In the genomic region with DNA sequence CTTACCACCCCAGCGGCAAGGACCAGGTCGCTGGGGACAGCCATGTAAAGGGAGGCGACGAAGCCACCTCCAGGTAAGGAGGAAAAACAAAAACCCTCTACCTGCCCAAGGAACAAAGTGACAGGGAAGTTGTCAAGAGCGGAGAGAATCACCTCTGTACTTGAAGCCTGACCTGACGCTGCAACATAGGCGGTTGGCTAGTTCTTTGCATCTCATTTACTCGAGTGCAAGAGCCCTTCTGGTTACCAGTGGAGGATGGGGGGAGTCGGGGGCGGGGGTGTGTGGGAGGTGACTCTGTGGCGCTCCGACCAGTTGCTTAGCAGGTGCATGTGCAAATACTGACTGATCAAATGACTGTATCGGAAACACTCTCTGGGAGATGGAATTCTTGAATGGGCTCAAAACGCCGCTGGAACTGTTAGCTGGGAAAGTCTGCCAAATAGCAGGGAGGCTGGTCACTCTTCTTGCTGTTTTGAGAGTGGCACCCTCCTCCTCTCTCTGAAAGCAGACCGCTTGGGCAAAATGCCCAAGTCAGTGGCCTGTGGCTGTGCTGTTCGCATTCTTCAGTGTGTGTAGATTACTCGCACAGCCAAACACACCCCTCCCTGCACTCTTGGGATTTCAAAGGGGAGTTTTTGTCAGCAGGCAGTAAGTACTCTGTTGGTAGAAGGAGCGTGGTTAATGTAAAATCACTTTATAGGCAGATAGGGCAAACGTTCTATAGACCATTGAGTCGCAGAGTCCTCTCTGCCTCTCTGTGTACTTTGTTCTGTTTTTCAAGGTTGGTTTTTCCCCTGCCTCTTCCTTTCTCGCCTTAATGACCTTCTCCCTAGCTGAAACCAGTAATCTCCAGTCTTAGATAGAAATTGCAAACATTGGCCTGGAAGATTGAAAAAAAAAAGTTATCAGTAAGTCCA, we compare ENCODE assay signal across 8 mouse cellular contexts. TPM values are rescaled to one million over a fixed set of nuclear protein-coding genes. Genes with fewer than 3 reads are reported as not detected.
DNase-seq lines count a peak whose midpoint lies in the region; ATAC-seq and TF ChIP-seq lines count a peak whose summit lies in the region.

No protein-coding gene starts in this region.

- H3K27me3 ChIP-seq in CH12.LX (replicated peaks) = no peaks in the 10 kb centered on the region
- H3K27me3 ChIP-seq in forebrain, embryonic 12.5 days = 0 out of 2 replicates have a peak, but pooled peaks cover 3% of the 10 kb centered on the region
- no peaks in the 10 kb centered on the region for H3K27me3 ChIP-seq in heart, postnatal 0 days (ENCODE audit: control insufficient read depth, insufficient read depth, low read length)
- no peaks in the 10 kb centered on the region for H3K27me3 ChIP-seq in liver, embryonic 16.5 days (ENCODE audit: control insufficient read depth, insufficient read depth, low read depth, low read length)
- H3K27me3 ChIP-seq in neural tube, embryonic 15.5 days (replicated peaks) = no peaks in the 10 kb centered on the region

- no peaks in the 10 kb centered on the region for H3K79me2 ChIP-seq in CH12.LX (replicated peaks; ENCODE audit: control insufficient read depth, extremely low read depth, insufficient read depth, poor library complexity, severe bottlenecking)

- no peak for TF ChIP-seq RAD21 in CH12.LX (IDR thresholded peaks at IDR 0.05; ENCODE audit: low read depth, low read length)

- TF ChIP-seq EP300 in CH12.LX (IDR thresholded peaks at IDR 0.05; ENCODE audit: low read length) = no peak
- no peak for TF ChIP-seq EP300 in heart, postnatal 0 days (IDR thresholded peaks at IDR 0.05; ENCODE audit: low read depth)

- in situ Hi-C loops in CH12.LX (cut with MboI; ENCODE audit: low pct_ligation_motif_present, low pct_unique_long_range_greater_than_20kb, low sequenced_read_pairs) = no loop called here

- dilution Hi-C loops in CH12.LX (cut with MboI; ENCODE audit: extremely low pct_ligation_motif_present, extremely low pct_unique_long_range_greater_than_20kb, low sequenced_read_pairs) = no loop called here

- no peak for TF ChIP-seq CTCF in CH12.LX (conservative IDR thresholded peaks at IDR 0.05 in 1 of 2, IDR thresholded peaks at IDR 0.05 in 1 of 2; ENCODE audit: low read depth in 2 of 2, low read length in 2 of 2)
- TF ChIP-seq CTCF in brain, embryonic 14.5 days (IDR thresholded peaks at IDR 0.05; ENCODE audit: borderline replicate concordance, extremely low read depth, insufficient read depth, insufficient read length) = no peak
- no peak for TF ChIP-seq CTCF in heart, postnatal 0 days (IDR thresholded peaks at IDR 0.05; ENCODE audit: low read depth)

- peak; percentile 82 for ATAC-seq in forebrain, embryonic 12.5 days (ENCODE audit: low FRiP score)
- ATAC-seq in heart, postnatal 0 days (ENCODE audit: insufficient read depth, low read depth) = peak; percentile 88
- peak; percentile 51 for ATAC-seq in liver, embryonic 16.5 days (ENCODE audit: low read depth)
- ATAC-seq in neural tube, embryonic 15.5 days (ENCODE audit: low FRiP score) = peak; percentile 86

- no peaks in the 10 kb centered on the region for H3K9me3 ChIP-seq in CH12.LX (replicated peaks; ENCODE audit: low read length)
- no peaks in the 10 kb centered on the region for H3K9me3 ChIP-seq in forebrain, embryonic 12.5 days
- H3K9me3 ChIP-seq in heart, postnatal 0 days (replicated peaks; ENCODE audit: control insufficient read depth, low read length) = no peaks in the 10 kb centered on the region
- no peaks in the 10 kb centered on the region for H3K9me3 ChIP-seq in liver, embryonic 16.5 days (replicated peaks; ENCODE audit: control insufficient read depth, low read length)
- no peaks in the 10 kb centered on the region for H3K9me3 ChIP-seq in neural tube, embryonic 15.5 days (replicated peaks)

- no peaks in the 10 kb centered on the region for H3K36me3 ChIP-seq in CH12.LX (replicated peaks in 1 of 2; ENCODE audit: control insufficient read depth in 1 of 2, insufficient read depth in 1 of 2, low read length in 1 of 2)
- no peaks in the 10 kb centered on the region for H3K36me3 ChIP-seq in forebrain, embryonic 12.5 days (replicated peaks)
- H3K36me3 ChIP-seq in heart, postnatal 0 days (replicated peaks; ENCODE audit: control insufficient read depth, insufficient read depth, low read length) = no peaks in the 10 kb centered on the region
- H3K36me3 ChIP-seq in liver, embryonic 16.5 days (ENCODE audit: control insufficient read depth, insufficient read depth) = no peaks in the 10 kb centered on the region
- no peaks in the 10 kb centered on the region for H3K36me3 ChIP-seq in neural tube, embryonic 15.5 days

- TF ChIP-seq POLR2A in CH12.LX (IDR thresholded peaks at IDR 0.05; ENCODE audit: low read depth, low read length) = no peak
- TF ChIP-seq POLR2A in brain, embryonic 14.5 days (IDR thresholded peaks at IDR 0.05; ENCODE audit: borderline replicate concordance, extremely low read depth, insufficient read depth, insufficient read length, poor library complexity, severe bottlenecking) = no peak

- peak overlapping the region; percentile 39 for H3K27ac ChIP-seq in CH12.LX (ENCODE audit: insufficient read depth, low read depth)
- peak overlapping the region; percentile 91 for H3K27ac ChIP-seq in forebrain, embryonic 12.5 days
- H3K27ac ChIP-seq in heart, postnatal 0 days (ENCODE audit: low read depth) = peak overlapping the region; percentile 98
- peak overlapping the region; percentile 78 for H3K27ac ChIP-seq in liver, embryonic 16.5 days (ENCODE audit: low read length)
- H3K27ac ChIP-seq in neural tube, embryonic 15.5 days (replicated peaks) = peak overlapping the region; percentile 84

- 1% methylated on average over 22 of the region's 22 CpGs for WGBS in forebrain, embryonic 12.5 days
- under 1% methylated on average over 22 of the region's 22 CpGs for WGBS in heart, postnatal 0 days
- under 1% methylated on average over 22 of the region's 22 CpGs for WGBS in liver, embryonic 16.5 days (ENCODE audit: insufficient replicate concordance)
- WGBS in neural tube, embryonic 15.5 days = 2% methylated on average over 22 of the region's 22 CpGs

- H3K4me1 ChIP-seq in CH12.LX (ENCODE audit: control insufficient read depth in 1 of 2, insufficient read depth in 2 of 2) = peaks cover 0 to 14% of the 10 kb centered on the region in 2 experiments; a peak in 2 of 4 replicates
- peaks cover 21% of the 10 kb centered on the region for H3K4me1 ChIP-seq in forebrain, embryonic 12.5 days
- peaks cover 23% of the 10 kb centered on the region for H3K4me1 ChIP-seq in heart, postnatal 0 days (ENCODE audit: control insufficient read depth, insufficient read depth)
- peaks cover 29% of the 10 kb centered on the region for H3K4me1 ChIP-seq in liver, embryonic 16.5 days (ENCODE audit: control insufficient read depth, low read depth, low read length)
- H3K4me1 ChIP-seq in neural tube, embryonic 15.5 days = peaks cover 17% of the 10 kb centered on the region

- peak; percentile 38 for DNase-seq in CH12.LX (ENCODE audit: extremely low read depth)
- peak; percentile 96 for DNase-seq in brain, embryonic 14.5 days (ENCODE audit: low read depth)
- peak; percentile 93 for DNase-seq in heart, postnatal 0 days (ENCODE audit: low spot score)
- DNase-seq in kidney, postnatal 36 days = peak; percentile 91 to 92
- peak; percentile 74 for DNase-seq in testis, postnatal 14 days (ENCODE audit: low spot score)

- peak overlapping the region; percentile 88 for H3K4me2 ChIP-seq in CH12.LX (ENCODE audit: insufficient read depth, low read depth, poor library complexity, severe bottlenecking)
- H3K4me2 ChIP-seq in forebrain, embryonic 12.5 days = peak overlapping the region; percentile 88
- H3K4me2 ChIP-seq in heart, postnatal 0 days (ENCODE audit: low read depth, low read length) = peak overlapping the region; percentile 84
- peak overlapping the region; percentile 72 for H3K4me2 ChIP-seq in liver, embryonic 16.5 days (ENCODE audit: low read depth, low read length)
- H3K4me2 ChIP-seq in neural tube, embryonic 15.5 days = peak overlapping the region; percentile 88

- peak overlapping the region; percentile 43 for H3K9ac ChIP-seq in CH12.LX (ENCODE audit: insufficient read depth, low read depth)
- H3K9ac ChIP-seq in forebrain, embryonic 12.5 days = peak overlapping the region; percentile 59
- H3K9ac ChIP-seq in heart, postnatal 0 days (replicated peaks; ENCODE audit: low read depth, low read length) = peak overlapping the region; percentile 68
- H3K9ac ChIP-seq in liver, embryonic 16.5 days (ENCODE audit: low read depth, low read length) = peak overlapping the region; percentile 69
- H3K9ac ChIP-seq in neural tube, embryonic 15.5 days (replicated peaks) = peak overlapping the region; percentile 55

- H3K4me3 ChIP-seq in CH12.LX (replicated peaks in 1 of 3; ENCODE audit: low read depth in 2 of 3, low read length in 2 of 3, poor library complexity in 1 of 3) = peak overlapping the region; percentile 60 to 79 (median 64)
- H3K4me3 ChIP-seq in forebrain, embryonic 12.5 days (replicated peaks) = peak overlapping the region; percentile 56
- H3K4me3 ChIP-seq in heart, postnatal 0 days (ENCODE audit: low read depth, low read length) = peak overlapping the region; percentile 84
- H3K4me3 ChIP-seq in liver, embryonic 16.5 days (ENCODE audit: low read depth, low read length) = peak overlapping the region; percentile 70
- H3K4me3 ChIP-seq in neural tube, embryonic 15.5 days (replicated peaks) = peak overlapping the region; percentile 56

TF ChIP-seq in CH12.LX, 34 proteins besides CTCF, POLR2A, EP300 and RAD21 (continues in another document):
- no peak for TF ChIP-seq MAFK (IDR thresholded peaks at IDR 0.05; ENCODE audit: insufficient replicate concordance, low read length)
- no peak for TF ChIP-seq ETS1 (conservative IDR thresholded peaks at IDR 0.05; ENCODE audit: low read depth, low read length)
- no peak for TF ChIP-seq CHD2 (IDR thresholded peaks at IDR 0.05; ENCODE audit: low read length)
- TF ChIP-seq IRF4 (IDR thresholded peaks at IDR 0.05; ENCODE audit: low read depth, low read length) = no peak
- no peak for TF ChIP-seq MEF2A (IDR thresholded peaks at IDR 0.05; ENCODE audit: borderline replicate concordance, low read depth, low read length)
- no peak for TF ChIP-seq USF2 (conservative IDR thresholded peaks at IDR 0.05; ENCODE audit: low read depth, low read length)
- TF ChIP-seq E2F4 (IDR thresholded peaks at IDR 0.05; ENCODE audit: insufficient replicate concordance, low read depth, low read length) = no peak
- no peak for TF ChIP-seq NRF1 (IDR thresholded peaks at IDR 0.05; ENCODE audit: low read depth, low read length)

RNA-seq across cellular contexts. Expression of a gene that starts 19.7 kb away (rescaled TPM):
- total RNA-seq in CH12.LX (2012; rRNA removed) (3.2 and 3.3 TPM in 2 replicates), CH12.LX (2014; rRNA removed) (4.2 and 4.3 TPM in 2 replicates)
- 3.0 and 3.3 TPM in 2 replicates for polyA plus RNA-seq in CH12.LX (2012; ENCODE audit: insufficient read length, low read depth)
- polyA plus RNA-seq in brain, embryonic 14.5 days (2012; rRNA removed) = 10.4 and 11.8 TPM in 2 replicates
- 17.9 and 21.7 TPM in 2 replicates for polyA plus RNA-seq in forebrain, embryonic 12.5 days (2016; fragmentation: Nextera tagmentation; extraction: Ambion mirVana)
- total RNA-seq in heart, postnatal 0 days (2014; rRNA removed; ENCODE audit: low replicate concordance) = 27.7 and 32.5 TPM in 2 replicates
- polyA plus RNA-seq in heart, postnatal 0 days (2015; fragmentation: Nextera tagmentation; extraction: Ambion mirVana) = 28.9 and 31.7 TPM in 2 replicates
- polyA plus RNA-seq in liver, embryonic 16.5 days (2015; fragmentation: Nextera tagmentation; extraction: Ambion mirVana) = 7.9 and 9.7 TPM in 2 replicates
- 11.7 and 15.3 TPM in 2 replicates for polyA plus RNA-seq in neural tube, embryonic 15.5 days (2015; fragmentation: Nextera tagmentation; extraction: Ambion mirVana)

Comparison
In these comparisons a context has a peak if more than half of its experiments do, and no peak if none do; other contexts are left out.
1. Peak in every context shown above with its lines: DNase-seq, ATAC-seq, H3K4me3 ChIP-seq and H3K27ac ChIP-seq.
2. DNase-seq: peak in every context shown above with its lines; median percentile 96 in brain, embryonic 14.5 days; 93 in heart, postnatal 0 days; 92 in kidney, postnatal 36 days; 74 in testis, postnatal 14 days; 38 in CH12.LX.
3. H3K27ac ChIP-seq: peak in every context shown above with its lines; median percentile 98 in heart, postnatal 0 days; 91 in forebrain, embryonic 12.5 days; 84 in neural tube, embryonic 15.5 days; 78 in liver, embryonic 16.5 days; 39 in CH12.LX.